Mouse (Mus musculus): ENCODE results near the gene Bptf. TPM values are rescaled to one million over a fixed set of nuclear protein-coding genes. Genes with fewer than 3 reads are reported as not detected.
"Not testable (repeated sequence)": the region's sequence is repeated elsewhere in the genome, so short reads cannot be mapped to it uniquely, and the experiment has no call there.

Gene Bptf
- total RNA-seq, 2 experiments from 2014 or later = 18.1 to 20.0 TPM

- no peak for DNase-seq
Measured at GRCm38 (mm10) chr11:107117789-107118188, 14.1 kb downstream of the Bptf start.

DNA sequence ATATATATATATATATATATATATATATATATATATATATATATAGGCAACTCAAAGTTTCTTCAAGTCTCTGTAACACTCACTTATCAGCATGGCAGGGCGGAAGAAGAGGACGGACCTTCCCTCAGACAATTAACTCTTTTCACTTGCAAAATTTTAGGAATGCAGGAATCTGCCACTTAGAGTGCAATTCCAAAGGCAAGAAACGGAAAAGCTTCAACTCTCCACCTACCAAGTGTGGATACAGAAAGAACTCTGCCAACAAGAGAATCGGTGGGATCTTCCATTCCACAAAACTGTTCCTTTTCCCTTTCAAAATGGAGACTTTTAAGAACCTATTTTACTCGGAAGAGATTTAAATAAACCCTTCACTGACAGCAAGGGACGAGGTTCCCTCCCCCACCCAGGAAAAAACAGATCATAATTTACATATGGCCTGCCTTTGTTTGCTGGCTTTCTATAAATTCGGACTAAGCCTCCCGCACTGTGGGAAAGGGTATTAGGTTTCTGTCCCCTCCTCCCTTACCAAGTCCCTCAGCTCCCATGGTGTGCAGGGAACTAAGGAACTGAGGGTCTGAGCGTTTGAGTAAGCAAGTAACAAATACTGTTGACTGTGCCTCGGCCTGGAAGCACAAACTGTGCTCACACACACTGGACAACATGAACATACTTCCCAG is 17.9 kb downstream of the Bptf start:
- no peak for DNase-seq

- no peak for DNase-seq
Measured at GRCm38 (mm10) chr11:107113112-107113511, 18.8 kb downstream of the Bptf start.

- DNase-seq = no peak
Measured at GRCm38 (mm10) chr11:107109669-107110068, 22.3 kb downstream of the Bptf start.

GRCm38 (mm10) chr11:107108892-107109291 is 23.0 kb downstream of the Bptf start:
- DNase-seq = no peak

DNA sequence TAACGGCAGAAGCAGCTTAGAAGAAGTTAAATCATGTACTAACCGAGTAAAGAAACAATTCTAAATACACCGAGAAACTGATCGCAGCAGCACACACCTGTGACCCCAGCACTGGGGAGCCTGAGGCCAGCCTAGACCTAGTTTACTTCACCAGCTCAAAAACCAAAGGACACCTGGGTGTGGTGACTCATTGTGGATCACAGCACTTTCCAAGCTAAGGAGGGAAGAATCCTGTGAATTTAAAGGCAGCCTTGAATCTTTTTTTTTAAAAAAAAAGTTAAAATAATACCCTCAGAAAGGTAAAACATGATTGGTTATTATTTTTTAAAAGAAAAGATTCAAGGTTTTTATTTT is 24.2 kb downstream of the Bptf start:
- no peak for DNase-seq

- DNase-seq = no peak
Measured at GRCm38 (mm10) chr11:107106978-107107724, 24.8 kb downstream of the Bptf start.

DNA sequence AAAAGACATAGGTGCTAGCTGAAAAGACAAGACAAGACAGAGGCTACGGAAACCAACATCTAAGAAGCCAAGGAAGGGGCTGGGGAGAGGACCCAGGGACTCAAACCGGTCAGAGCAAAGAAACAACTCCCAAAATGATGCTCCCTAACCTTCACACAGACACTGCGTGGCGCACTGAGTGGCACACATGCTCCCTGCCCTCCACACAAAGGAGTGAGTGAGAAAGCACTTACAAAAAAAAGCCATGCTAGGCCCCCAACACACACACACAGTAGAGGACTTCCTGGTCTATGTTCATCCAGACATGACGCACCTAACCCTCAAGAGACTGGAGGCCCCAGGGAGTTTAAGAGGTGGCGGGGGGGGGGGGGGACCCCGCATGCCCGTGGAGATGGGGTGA is 25.5 kb downstream of the Bptf start:
- DNase-seq = no peak

- DNase-seq = peak; percentile 46
Measured at GRCm38 (mm10) chr11:107105227-107105626, 26.7 kb downstream of the Bptf start.

DNA sequence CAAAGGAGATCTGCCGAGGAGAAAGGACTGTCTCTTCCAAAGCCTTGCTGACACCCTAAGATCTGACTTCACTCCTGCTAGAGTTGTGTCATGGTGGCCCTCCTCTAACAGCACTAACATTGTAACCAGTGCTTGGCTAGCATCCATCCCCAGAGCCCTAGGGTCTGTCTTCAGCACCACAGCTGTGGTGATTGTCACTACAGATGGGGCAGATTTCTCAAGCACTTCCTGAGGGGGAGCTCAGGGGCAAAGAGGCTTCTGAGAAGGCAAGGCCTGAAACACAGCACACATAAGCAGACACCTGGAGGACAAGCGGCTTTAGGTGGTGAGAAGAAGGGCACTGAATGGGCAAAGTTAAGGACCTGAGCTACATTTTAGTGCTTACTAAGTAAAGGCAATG is 28.2 kb downstream of the Bptf start:
- no peak for DNase-seq

DNA sequence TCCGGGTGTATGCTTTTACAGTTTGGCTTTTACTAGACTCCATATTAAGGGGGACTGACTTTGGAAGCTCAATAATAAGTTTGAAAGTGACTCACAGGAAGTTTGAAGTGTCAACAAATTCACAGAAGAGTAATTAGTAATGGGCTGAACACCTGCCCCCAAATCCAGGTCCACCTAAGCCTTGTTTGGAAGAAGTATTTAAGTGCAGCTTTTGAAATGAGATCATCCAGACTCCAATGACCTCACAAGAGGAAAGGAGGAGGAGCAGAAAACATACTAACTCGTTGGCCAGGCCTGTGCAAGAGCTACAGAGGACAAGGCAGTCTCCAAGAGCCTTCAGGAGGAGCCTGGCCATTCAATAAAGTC is 28.7 kb downstream of the Bptf start:
- no peak for DNase-seq

- no peak for DNase-seq
Measured at GRCm38 (mm10) chr11:107102465-107103223, 29.3 kb downstream of the Bptf start.

DNA sequence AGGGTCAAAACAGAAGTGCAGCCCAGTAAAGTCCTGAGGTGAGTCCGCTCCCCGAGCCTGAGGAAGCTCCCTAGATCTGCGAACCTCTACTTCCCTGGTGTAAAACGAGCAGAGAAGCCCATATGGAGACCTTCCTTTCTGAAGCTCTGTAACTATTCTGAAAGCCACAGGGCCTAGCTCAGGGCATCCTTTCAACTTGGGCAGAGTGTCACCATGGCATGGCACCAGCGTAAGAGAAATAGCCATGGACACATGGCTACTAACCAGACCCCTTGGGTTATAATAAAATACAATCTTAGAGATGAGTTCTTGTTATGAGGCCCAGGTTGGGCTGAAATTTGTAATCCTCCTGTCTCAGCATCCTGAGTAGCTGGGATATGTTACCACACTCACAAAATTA is 35.0 kb downstream of the Bptf start:
- no peak for DNase-seq

GRCm38 (mm10) chr11:107093871-107094270 is 38.1 kb downstream of the Bptf start:
- peak; percentile 32 for DNase-seq

DNA sequence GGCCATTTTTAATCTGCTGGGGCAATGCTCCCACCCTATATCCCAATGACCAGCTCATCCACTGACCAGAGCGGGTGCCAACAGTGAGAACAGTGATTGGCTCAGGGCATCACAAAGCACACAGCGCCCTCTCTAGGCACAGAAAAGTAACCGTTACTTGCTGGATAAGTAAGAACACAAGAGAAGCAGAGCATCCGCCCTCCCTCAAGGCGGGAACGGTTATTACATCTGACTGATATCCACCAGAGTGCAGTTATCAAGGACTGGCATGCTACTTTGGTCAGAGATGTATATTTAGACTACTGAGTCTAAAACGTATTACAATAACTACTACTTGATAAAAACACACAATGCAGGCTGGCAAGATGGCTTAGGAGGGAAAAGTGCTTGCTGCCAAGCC is 39.3 kb downstream of the Bptf start:
- no peak for DNase-seq

GRCm38 (mm10) chr11:107085866-107086265 is 46.1 kb downstream of the Bptf start:
- DNase-seq = no peak

GRCm38 (mm10) chr11:107083480-107083879 is 48.4 kb downstream of the Bptf start:
- DNase-seq = no peak

DNA sequence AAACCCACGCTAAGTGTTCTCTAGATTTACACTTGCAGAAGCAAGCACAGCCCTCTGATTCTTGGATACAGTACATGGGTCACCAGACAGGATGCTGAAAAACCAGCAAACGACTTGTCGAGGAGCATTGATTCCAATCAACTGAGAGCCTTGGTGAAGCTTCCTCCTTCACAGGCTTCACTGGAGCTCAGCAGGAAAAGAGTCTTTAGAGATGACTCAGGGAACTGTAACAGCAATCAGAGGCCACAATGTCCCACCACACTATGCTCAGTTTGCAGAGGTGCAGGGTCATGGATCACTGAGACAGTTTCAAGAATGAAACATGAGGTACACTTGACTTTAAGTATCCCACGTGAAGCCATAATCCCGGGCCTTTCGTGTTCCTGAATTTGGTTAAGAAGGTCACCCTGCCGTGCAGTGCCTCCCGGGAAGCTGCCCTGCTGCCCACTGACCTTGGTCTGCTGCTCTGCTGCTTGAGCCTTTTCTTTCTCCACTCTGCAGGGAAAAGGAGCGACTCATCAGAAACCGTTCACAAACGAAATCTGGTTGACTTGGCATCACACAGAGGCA is 66.6 kb downstream of the Bptf start:
- DNase-seq = no peak

- no peak for DNase-seq
Measured at GRCm38 (mm10) chr11:107064590-107064989, 67.3 kb downstream of the Bptf start.

- DNase-seq = no peak
Measured at GRCm38 (mm10) chr11:107063067-107063466, 68.9 kb downstream of the Bptf start.

GRCm38 (mm10) chr11:107060941-107061340 is 71.0 kb downstream of the Bptf start:
- DNase-seq = no peak

DNA sequence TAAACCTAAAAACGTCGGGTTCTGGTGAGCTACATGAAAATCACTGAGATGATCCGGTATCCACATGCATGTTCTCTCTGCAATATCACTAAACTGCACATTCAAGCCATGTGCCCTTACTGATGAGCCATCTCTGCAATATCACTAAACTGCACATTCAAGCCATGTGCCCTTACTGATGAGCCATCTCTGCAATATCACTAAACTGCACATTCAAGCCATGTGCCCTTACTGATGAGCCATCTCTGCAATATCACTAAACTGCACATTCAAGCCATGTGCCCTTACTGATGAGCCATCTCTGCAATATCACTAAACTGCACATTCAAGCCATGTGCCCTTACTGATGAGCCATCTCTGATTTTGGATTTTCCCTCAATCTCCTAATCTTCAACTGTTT is 72.3 kb downstream of the Bptf start:
- DNase-seq = not testable (repeated sequence)

- DNase-seq = no peak
Measured at GRCm38 (mm10) chr11:107057391-107057790, 74.5 kb downstream of the Bptf start.
